Mouse (Mus musculus) lung, adult 2 months (tissue): Measurements from ENCODE around the gene Ipo13.

Experiments used
- CTCF ChIP-seq: fragments of 200-500 bp; IDR thresholded peaks from 2 replicates; pipeline ENCODE4 v1.5.1; 2011; ENCODE audit warnings: mild to moderate bottlenecking, low read length, control low read depth; ENCODE audit not compliant: insufficient read depth
- POLR2A ChIP-seq: fragments of 200-500 bp; IDR thresholded peaks from 2 replicates; pipeline ENCODE4 v1.6.1; 2011; ENCODE audit warnings: low read depth, mild to moderate bottlenecking, control low read depth, low read length, borderline replicate concordance; ENCODE audit errors: extremely low read depth

DNA sequence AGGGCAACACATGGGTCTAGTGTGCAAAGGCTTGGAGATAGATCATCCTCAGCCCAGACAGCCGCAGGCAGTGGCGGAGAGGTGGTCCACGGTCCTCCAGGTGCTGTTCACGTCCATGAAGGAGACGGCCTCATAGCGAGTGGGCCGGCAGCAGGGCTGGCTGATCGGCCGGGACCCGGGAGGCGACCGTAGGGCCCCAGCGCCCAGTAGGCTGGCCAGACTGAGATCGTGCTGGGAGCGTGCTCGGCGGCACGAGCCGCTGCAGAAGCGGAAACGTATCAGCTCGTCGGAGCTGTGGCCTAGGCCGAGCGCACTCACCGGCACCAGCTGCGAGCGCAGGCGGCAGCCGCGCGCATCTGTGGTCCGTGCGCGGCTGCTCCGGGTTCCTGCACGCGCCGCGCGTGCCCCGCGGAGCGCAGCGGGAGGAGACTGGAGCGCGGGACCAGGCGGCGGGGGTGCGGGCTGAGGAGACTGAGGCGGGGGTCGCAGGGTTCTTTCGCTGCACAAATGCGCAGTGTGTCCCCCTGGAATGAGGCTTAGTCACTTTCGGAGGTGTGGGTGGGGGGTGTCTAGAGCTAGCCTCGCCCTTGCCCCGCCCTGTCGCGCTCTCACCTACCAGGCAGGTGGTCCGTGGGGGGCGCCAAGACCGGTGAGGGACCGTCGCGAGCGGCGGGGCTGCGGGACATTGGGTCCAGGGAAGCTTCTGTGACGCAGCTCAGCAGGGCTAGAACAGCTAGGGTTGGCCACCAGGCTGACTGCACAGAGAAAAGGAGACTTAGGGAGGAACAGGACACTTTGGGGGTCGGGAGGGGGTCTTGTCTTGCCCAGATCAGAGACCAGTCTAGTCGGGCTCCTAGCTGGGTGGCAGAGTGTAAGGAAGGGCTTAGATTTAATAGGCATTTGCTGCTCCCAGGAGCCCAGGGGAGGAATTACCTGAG is 12.0 kb upstream of the Ipo13 start:
- TF ChIP-seq CTCF (peak; percentile 7; the same call in 1 of the 2 replicates), POLR2A (no peak)
